Mouse (Mus musculus): ENCODE measurements at regions not wholly inside any gene's neighbourhood (a gene's known extent, or its start where the extent isn't known, plus 50 kb on each side); places are given as distances from the start of the nearest gene placed in this dataset.

DNA sequence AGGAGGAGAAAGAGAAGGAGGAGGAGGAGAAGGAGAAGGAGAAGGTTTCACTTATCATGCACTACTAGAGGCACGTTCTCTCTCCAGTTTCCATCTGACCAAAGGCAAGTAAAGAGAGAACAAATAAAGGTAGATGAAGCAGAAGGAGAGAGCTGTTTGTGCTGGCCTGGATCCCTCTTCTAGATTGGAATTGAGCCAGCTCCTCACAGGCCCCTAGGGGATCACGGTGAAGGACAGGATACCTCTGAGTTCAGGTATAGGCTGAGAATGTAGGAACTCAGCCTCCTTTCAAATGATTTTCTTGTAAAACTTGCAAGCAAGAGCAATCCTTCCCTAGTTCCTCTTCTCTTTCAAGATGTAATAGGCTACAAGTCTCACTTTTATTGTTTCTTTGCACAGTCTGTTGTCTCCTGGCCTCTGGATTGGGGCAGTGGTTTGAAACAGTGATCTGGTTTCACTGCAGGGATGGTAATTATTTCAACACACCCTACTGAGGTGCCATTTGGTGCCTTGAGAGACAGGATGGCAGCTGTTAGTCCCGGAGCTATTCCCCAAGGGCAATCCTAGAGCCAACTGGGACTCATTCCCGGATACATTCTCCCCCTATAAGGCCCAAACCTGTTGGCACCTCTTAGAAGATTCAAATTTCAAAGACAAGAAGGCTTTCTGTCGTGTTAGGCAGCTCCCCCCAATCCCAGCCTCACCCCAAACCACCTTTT, 134.8 kb downstream of the Gm9817 start:
- DNase-seq (ENCODE audit: low read depth in 1 of 2, low spot score in 2 of 2) = no peak

DNA sequence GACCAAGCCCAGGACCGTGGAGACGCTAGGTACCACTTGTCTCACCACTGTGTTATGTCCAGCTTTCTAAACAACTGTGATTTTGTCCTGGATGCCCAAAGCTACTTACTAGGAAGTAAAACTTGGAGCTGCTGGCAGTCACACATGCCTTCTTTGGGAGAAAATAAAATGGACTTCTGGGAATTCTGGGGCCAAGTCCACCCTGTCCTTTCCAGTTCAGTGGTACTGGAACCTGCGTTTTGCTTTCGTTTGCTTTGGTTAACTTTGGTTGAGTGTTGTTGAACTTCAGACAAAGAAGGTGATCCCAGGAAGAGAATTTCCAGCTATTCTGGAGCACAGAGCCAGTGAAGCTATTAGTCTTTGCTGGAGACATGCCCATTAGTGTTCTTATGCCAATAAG, 139.8 kb downstream of the Gm9817 start:
- DNase-seq (ENCODE audit: low read depth in 1 of 2, low spot score in 2 of 2) = no peak

DNA sequence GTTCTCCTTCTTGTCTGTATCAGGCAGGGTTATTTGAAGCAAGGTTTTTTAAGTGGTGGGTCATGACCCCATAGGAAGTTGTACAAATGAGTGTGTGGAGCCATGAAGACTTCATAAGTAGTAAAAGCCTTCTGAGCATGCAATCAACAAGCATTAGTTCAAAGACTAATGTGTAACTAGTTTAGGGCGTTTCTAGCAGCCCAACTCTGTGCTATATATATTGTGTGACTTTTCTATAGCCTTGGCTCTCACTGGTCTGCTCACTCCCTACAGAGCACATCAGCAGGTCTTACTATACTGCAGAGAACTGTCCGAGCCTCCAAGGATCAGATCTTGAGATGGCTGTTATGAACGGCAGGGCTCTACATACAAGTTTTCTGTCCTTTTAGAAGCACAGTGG, 141.2 kb downstream of the Gm9817 start:
- DNase-seq (ENCODE audit: low read depth in 1 of 2, low spot score in 2 of 2) = no peak

- DNase-seq (ENCODE audit: low read depth in 1 of 2, low spot score in 2 of 2) = no peak
Observed at GRCm38 (mm10) chr13:45230804-45231203, 152.3 kb downstream of the Gm9817 start.

GRCm38 (mm10) chr13:45235236-45235635, 154.3 kb upstream of the Mylip start:
- DNase-seq (ENCODE audit: low read depth in 1 of 2, low spot score in 2 of 2) = no peak

GRCm38 (mm10) chr13:45238258-45238657, 151.3 kb upstream of the Mylip start:
- no peak for DNase-seq (ENCODE audit: low read depth in 1 of 2, low spot score in 2 of 2)

- no peak for DNase-seq (ENCODE audit: low read depth in 1 of 2, low spot score in 2 of 2)
Observed at GRCm38 (mm10) chr13:45239153-45239552, 150.4 kb upstream of the Mylip start.

- DNase-seq (ENCODE audit: low read depth in 1 of 2, low spot score in 2 of 2) = no peak
Observed at GRCm38 (mm10) chr13:45240009-45240653, 149.4 kb upstream of the Mylip start.

- no peak for DNase-seq (ENCODE audit: low read depth in 1 of 2, low spot score in 2 of 2)
Observed at GRCm38 (mm10) chr13:45242261-45242660, 147.3 kb upstream of the Mylip start.

DNA sequence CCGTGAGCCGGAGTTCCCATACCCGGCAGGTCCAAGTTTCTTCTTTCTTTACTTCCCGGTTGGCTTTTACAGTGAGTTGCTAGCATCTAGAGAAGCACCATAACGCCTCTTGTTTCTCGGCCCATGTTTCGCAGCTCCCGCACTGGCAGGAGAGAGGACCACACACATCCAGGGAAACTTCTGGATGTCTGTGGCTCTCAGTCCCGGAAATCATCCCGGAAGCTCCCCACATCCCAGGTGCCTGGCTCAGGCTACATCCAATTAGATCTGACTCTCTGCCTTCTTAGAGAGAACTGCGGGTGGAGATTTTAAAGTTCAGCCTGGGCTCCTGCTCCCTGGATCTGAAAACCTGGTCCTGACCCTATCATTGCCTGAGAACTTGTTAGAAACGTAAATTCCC, 146.8 kb upstream of the Mylip start:
- no peak for DNase-seq (ENCODE audit: low read depth in 1 of 2, low spot score in 2 of 2)

- no peak for DNase-seq (ENCODE audit: low read depth in 1 of 2, low spot score in 2 of 2)
Observed at GRCm38 (mm10) chr13:45245651-45246050, 143.9 kb upstream of the Mylip start.

- DNase-seq (ENCODE audit: low read depth in 1 of 2, low spot score in 2 of 2) = no peak
Observed at GRCm38 (mm10) chr13:45246341-45246740, 143.2 kb upstream of the Mylip start.

DNA sequence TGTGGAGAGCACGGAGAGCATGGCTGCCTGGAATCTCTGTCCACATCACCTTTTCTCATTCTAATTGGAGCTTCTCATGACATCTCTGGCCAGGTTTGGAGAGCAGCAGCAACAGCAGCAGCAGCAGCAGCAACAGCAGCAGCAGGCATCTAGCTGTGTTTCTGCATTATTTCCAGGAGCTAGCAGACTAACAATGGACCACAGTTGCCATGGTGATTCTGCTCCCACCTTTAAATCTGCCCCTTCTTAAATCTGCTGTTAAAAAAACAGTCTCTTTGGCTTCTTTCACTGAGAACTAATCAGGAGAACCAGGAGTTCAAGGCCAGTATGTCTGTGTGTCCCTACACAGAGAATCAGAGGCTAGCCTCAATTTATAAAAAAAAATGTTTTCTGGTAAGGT, 139.5 kb upstream of the Mylip start:
- no peak for DNase-seq (ENCODE audit: low read depth in 1 of 2, low spot score in 2 of 2)

GRCm38 (mm10) chr13:45251068-45251467, 138.5 kb upstream of the Mylip start:
- DNase-seq (ENCODE audit: low read depth in 1 of 2, low spot score in 2 of 2) = no peak

- no peak for DNase-seq (ENCODE audit: low read depth in 1 of 2, low spot score in 2 of 2)
Observed at GRCm38 (mm10) chr13:45252126-45252525, 137.4 kb upstream of the Mylip start.

DNA sequence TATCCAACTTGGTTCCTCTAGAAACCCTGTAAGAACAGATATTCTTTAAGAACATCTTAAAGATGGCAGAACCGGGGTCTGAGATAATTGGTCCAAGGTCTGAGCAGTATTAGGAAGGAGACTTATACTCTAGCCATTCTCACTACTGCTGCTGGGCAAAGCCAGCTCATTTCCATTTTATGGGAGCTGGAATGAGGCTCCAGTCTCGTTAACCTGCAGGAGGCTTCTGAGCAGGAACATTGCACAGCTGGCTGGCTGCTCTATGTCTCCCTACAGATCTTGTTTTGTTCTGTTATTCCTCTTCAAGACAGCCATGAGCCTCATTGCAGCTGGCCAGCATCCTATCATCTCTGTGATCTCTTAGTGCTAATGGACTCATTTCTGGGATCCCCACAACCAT, 136.3 kb upstream of the Mylip start:
- DNase-seq (ENCODE audit: low read depth in 1 of 2, low spot score in 2 of 2) = no peak

GRCm38 (mm10) chr13:45255277-45255676, 134.3 kb upstream of the Mylip start:
- no peak for DNase-seq (ENCODE audit: low read depth in 1 of 2, low spot score in 2 of 2)

DNA sequence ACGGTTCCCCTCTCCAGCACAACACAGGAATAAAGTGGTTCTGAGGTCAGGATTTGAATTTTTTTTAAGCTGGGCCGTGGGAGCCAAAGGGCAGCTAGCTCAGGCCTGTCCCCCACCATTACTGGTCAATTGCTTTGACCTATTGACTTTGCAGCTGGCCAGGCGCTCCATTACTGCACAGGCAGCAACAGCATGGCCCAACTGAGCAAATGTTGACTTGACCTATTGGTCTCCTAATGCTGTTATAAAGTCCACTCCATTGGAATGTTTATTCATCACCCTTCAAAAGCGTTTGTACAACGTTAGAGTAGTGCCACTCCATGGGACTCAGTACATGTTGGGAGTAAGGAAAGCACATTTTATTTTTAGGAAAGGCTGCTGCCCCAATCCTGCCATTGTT, 127.5 kb upstream of the Mylip start:
- DNase-seq (ENCODE audit: low read depth in 1 of 2, low spot score in 2 of 2) = no peak

DNA sequence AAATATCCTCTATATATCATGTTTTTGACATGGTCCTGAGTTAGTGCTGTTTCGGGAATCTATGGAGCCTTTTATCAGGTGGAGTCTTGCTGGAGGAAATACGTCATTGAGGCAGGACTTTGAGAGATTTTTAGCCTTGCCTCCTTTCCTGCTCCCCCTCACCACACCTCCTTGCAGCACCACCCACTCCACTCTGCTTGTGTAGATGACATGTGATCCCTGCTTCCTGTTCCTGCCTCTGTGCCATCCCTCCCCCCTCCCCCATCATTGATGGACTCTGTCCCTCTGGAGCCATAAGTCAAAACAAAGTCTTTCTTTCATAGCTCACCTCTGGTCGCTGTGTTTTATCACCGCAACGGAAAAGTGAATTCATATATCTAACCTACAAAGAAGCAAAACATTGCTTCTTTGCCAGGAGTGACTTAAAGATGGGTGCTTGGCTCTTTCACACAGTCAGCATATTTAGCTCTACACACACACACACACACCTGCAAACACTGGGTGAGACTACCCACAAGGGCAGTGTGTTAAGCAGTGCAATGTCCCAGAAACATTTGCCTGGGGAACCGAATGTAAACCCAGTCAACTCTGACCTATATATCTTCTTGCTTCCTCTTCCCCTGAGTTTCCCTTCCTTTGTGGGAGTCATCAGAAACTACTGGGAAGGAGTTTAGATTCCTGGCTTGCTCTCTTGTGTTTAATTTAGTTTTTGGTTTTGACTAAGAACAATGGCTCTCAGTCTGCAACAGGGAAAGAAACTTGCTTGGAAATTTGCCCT, 123.1 kb upstream of the Mylip start:
- peak in 1 of 2 experiments; percentile 2 for DNase-seq (ENCODE audit: low read depth in 1 of 2, low spot score in 2 of 2)

GRCm38 (mm10) chr13:45267446-45267845, 122.1 kb upstream of the Mylip start:
- DNase-seq (ENCODE audit: low read depth in 1 of 2, low spot score in 2 of 2) = peak in 1 of 2 experiments; percentile 2

DNA sequence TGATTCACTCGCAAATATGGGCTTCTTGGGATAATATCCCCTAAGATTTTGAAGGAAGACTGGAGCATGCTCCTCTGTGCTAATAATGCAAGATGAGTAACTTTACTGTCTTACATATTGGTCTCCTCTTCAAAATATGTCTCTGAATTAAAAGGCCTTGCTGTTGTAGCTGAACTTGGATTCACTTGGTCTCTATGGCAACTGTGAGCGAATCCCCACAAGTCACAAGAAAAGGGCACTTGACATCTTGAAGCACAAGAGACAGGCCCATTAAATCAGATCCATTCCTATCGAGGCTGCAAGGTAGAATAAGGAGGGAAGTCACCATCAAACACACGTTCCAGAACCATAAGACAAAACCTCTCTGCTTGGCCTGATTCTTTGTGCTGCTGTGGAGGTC, 121.6 kb upstream of the Mylip start:
- no peak for DNase-seq (ENCODE audit: low read depth in 1 of 2, low spot score in 2 of 2)

- DNase-seq (ENCODE audit: low read depth in 1 of 2, low spot score in 2 of 2) = no peak
Observed at GRCm38 (mm10) chr13:45274261-45274884, 115.2 kb upstream of the Mylip start.
